Mouse (Mus musculus) heart, embryonic 13.5 days (tissue): ENCODE results near the gene Edc4. TPM values are rescaled to one million over a fixed set of nuclear protein-coding genes. Genes with fewer than 3 reads are reported as not detected.

Experiments
- ATAC-seq: fragments of 200-750 bp; cut with Nextera tagmentation; 2 replicates; pipeline ENCODE4 v1.8.0; 2017; ENCODE audit warnings: moderate TSS enrichment; ENCODE audit not compliant: insufficient number of reproducible peaks, low FRiP score, low TSS enrichment; ENCODE audit errors: extremely low read depth
- H3K27ac ChIP-seq: fragments of 300-500 bp; sonication (generic); replicated peaks from 2 replicates; pipeline ENCODE4 v1.5.1; 2015; ENCODE audit warnings: moderate library complexity, mild to moderate bottlenecking, inconsistent platforms
- H3K27me3 ChIP-seq: fragments of 300-500 bp; sonication (generic); replicated peaks from 2 replicates; pipeline ENCODE4 v1.6.1; 2015; ENCODE audit warnings: mild to moderate bottlenecking, inconsistent platforms
- H3K36me3 ChIP-seq: fragments of 300-500 bp; sonication (generic); 2 replicates; pipeline ENCODE4 v1.6.1; 2015; ENCODE audit warnings: mild to moderate bottlenecking, inconsistent platforms
- H3K4me1 ChIP-seq: fragments of 300-500 bp; sonication (generic); 2 replicates; pipeline ENCODE4 v1.6.1; 2015; ENCODE audit warnings: inconsistent platforms
- H3K4me2 ChIP-seq: fragments of 300-500 bp; sonication (generic); 2 replicates; pipeline ENCODE4 v1.6.1; 2015; ENCODE audit warnings: inconsistent platforms, mild to moderate bottlenecking, moderate library complexity
- H3K4me3 ChIP-seq: fragments of 300-500 bp; sonication (generic); 2 replicates; pipeline ENCODE4 v1.5.1; 2015; ENCODE audit warnings: moderate library complexity, mild to moderate bottlenecking, inconsistent platforms
- H3K9ac ChIP-seq: fragments of 300-500 bp; sonication (generic); 2 replicates; pipeline ENCODE4 v1.6.1; 2015; ENCODE audit warnings: inconsistent platforms, mild to moderate bottlenecking, moderate library complexity
- H3K9me3 ChIP-seq: fragments of 300-500 bp; sonication (generic); 2 replicates; pipeline ENCODE4 v1.6.1; 2016; ENCODE audit warnings: inconsistent platforms
- WGBS: fragments of 180-500 bp; shearing (Covaris S2); methylation state at CpG from one replicate; pipeline ENCODE4 v1.1.7; 2015; ENCODE audit warnings: mixed read lengths; 5-methylcytosine and 5-hydroxymethylcytosine counted together
- polyA plus RNA-seq: library from polyadenylated mRNA; unstranded; fragments of >200 nt; fragmentation: Nextera tagmentation; extraction: Ambion mirVana; gene quantifications from 2 replicates; pipeline ENCODE4 v1.2.1, GENCODE M21; 2015

Edc4 gene
- polyA plus RNA-seq, 1 experiment from 2014 or later: 30.6 TPM

GRCm38 (mm10) chr8:105854303-105854702, 26.4 kb upstream of the Edc4 start:
- Histone ChIP-seq H3K27me3 (no peaks in the 10 kb centered on the region), H3K27ac (peak overlapping the region; percentile 88; the same call in 1 of the 2 replicates), H3K9me3 (no peaks in the 10 kb centered on the region), H3K4me3 (peak overlapping the region; percentile 88), H3K4me2 (peak overlapping the region; percentile 91), H3K4me1 (peaks cover 52% of the 10 kb centered on the region), H3K9ac (peak overlapping the region; percentile 95), H3K36me3 (peaks cover 20% of the 10 kb centered on the region)
- no peak for ATAC-seq
- WGBS: 26% methylated on average over 8 of the region's 8 CpGs

GRCm38 (mm10) chr8:105854715-105855216, 25.9 kb upstream of the Edc4 start, which contains the start of gene Thap11:
Gene Thap11 (plus strand): TSS chr8:105855132.
- Histone ChIP-seq H3K4me2 (peak within 1 kb of the TSS; percentile 91), H3K9me3 (no peaks in the 10 kb centered on the region), H3K4me3 (peak within 1 kb of the TSS; percentile 88), H3K9ac (peak within 1 kb of the TSS; percentile 95), H3K27me3 (no peaks in the 10 kb centered on the region), H3K27ac (peak within 1 kb of the TSS; percentile 88), H3K36me3 (peaks cover 18% of the 10 kb centered on the region), H3K4me1 (peaks cover 56% of the 10 kb centered on the region)
- under 1% methylated on average over 43 of the region's 43 CpGs for whole genome bisulfite sequencing
- peak; percentile 86 for ATAC-seq

GRCm38 (mm10) chr8:105855248-105856167, 25.2 kb upstream of the Edc4 start:
- peaks cover 53% of the 10 kb centered on the region for H3K4me1 ChIP-seq
- peak overlapping the region; percentile 88 for H3K4me3 ChIP-seq
- ATAC-seq: no peak
- H3K4me2 ChIP-seq: peak overlapping the region; percentile 91
- under 1% methylated on average over 71 of the region's 71 CpGs for WGBS
- peak overlapping the region; percentile 95 for H3K9ac ChIP-seq
- no peaks in the 10 kb centered on the region for H3K9me3 ChIP-seq
- no peaks in the 10 kb centered on the region for H3K27me3 ChIP-seq
- H3K36me3 ChIP-seq: peaks cover 18% of the 10 kb centered on the region
- peak overlapping the region; percentile 88 for H3K27ac ChIP-seq

GRCm38 (mm10) chr8:105856168-105856835, 24.4 kb upstream of the Edc4 start:
- Histone ChIP-seq H3K4me2 (peak overlapping the region; percentile 91), H3K9ac (peak overlapping the region; percentile 95), H3K27ac (peak overlapping the region; percentile 88), H3K9me3 (no peaks in the 10 kb centered on the region), H3K27me3 (no peaks in the 10 kb centered on the region), H3K4me1 (peaks cover 50% of the 10 kb centered on the region), H3K4me3 (peak overlapping the region; percentile 88), H3K36me3 (peaks cover 18% of the 10 kb centered on the region)
- no peak for ATAC-seq
- 11% methylated on average over 15 of the region's 15 CpGs for WGBS

GRCm38 (mm10) chr8:105858495-105858894, 22.2 kb upstream of the Edc4 start:
- Histone ChIP-seq H3K27ac (no peak overlapping the region), H3K9ac (peak overlapping the region; percentile 47; the same call in 1 of the 2 replicates), H3K9me3 (no peaks in the 10 kb centered on the region), H3K36me3 (peaks cover 26% of the 10 kb centered on the region), H3K4me1 (peaks cover 66% of the 10 kb centered on the region), H3K27me3 (no peaks in the 10 kb centered on the region), H3K4me3 (no peak overlapping the region), H3K4me2 (no peak overlapping the region)
- no peak for ATAC-seq
- WGBS: 81% methylated on average over 5 of the region's 5 CpGs

GRCm38 (mm10) chr8:105859314-105859713, 21.4 kb upstream of the Edc4 start:
- H3K36me3 ChIP-seq: peaks cover 31% of the 10 kb centered on the region
- H3K27me3 ChIP-seq: no peaks in the 10 kb centered on the region
- peak overlapping the region; percentile 77 for H3K9ac ChIP-seq
- H3K9me3 ChIP-seq: no peaks in the 10 kb centered on the region
- H3K4me1 ChIP-seq: peaks cover 72% of the 10 kb centered on the region
- H3K4me3 ChIP-seq: no peak overlapping the region
- peak overlapping the region; percentile 95 for H3K27ac ChIP-seq
- no peak for ATAC-seq
- H3K4me2 ChIP-seq: peak overlapping the region; percentile 93
- 59% methylated on average over 5 of the region's 5 CpGs for WGBS

GRCm38 (mm10) chr8:105860143-105860981, 20.3 kb upstream of the Edc4 start, which contains the start of gene Nutf2:
Gene Nutf2 (plus strand): TSS chr8:105860580.
- peak within 1 kb of the TSS; percentile 93 for H3K4me2 ChIP-seq
- no peaks in the 10 kb centered on the region for H3K9me3 ChIP-seq
- peaks cover 72% of the 10 kb centered on the region for H3K4me1 ChIP-seq
- peaks cover 39% of the 10 kb centered on the region for H3K36me3 ChIP-seq
- peak within 1 kb of the TSS; percentile 96 for H3K9ac ChIP-seq
- H3K27me3 ChIP-seq: no peaks in the 10 kb centered on the region
- peak; percentile 95 for ATAC-seq
- WGBS: under 1% methylated on average over 57 of the region's 59 CpGs
- peak within 1 kb of the TSS; percentile 95 for H3K27ac ChIP-seq
- H3K4me3 ChIP-seq: peak within 1 kb of the TSS; percentile 100

GRCm38 (mm10) chr8:105861951-105862350, 18.7 kb upstream of the Edc4 start:
- Histone ChIP-seq H3K4me1 (peaks cover 61% of the 10 kb centered on the region), H3K27me3 (no peaks in the 10 kb centered on the region), H3K27ac (peak overlapping the region; percentile 95; the same call in 1 of the 2 replicates), H3K9me3 (no peaks in the 10 kb centered on the region), H3K4me2 (peak overlapping the region; percentile 93), H3K36me3 (peaks cover 49% of the 10 kb centered on the region), H3K4me3 (peak overlapping the region; percentile 100), H3K9ac (peak overlapping the region; percentile 96)
- 11% methylated on average over 1 of the region's 1 CpGs for WGBS
- ATAC-seq: no peak

- WGBS: 66% methylated on average over 6 of the region's 6 CpGs
- Histone ChIP-seq H3K4me1 (peaks cover 38% of the 10 kb centered on the region), H3K4me2 (no peak overlapping the region), H3K27me3 (no peaks in the 10 kb centered on the region), H3K9ac (no peak overlapping the region), H3K9me3 (no peaks in the 10 kb centered on the region), H3K4me3 (no peak overlapping the region), H3K27ac (no peak overlapping the region), H3K36me3 (peaks cover 76% of the 10 kb centered on the region)
- ATAC-seq: no peak
Measured at GRCm38 (mm10) chr8:105866364-105867029, 14.2 kb upstream of the Edc4 start.

- peak; percentile 40; the same call in 1 of the 2 replicates for ATAC-seq
- no peaks in the 10 kb centered on the region for H3K9me3 ChIP-seq
- peak overlapping the region; percentile 28 for H3K4me3 ChIP-seq
- H3K4me1 ChIP-seq: peaks cover 30% of the 10 kb centered on the region
- H3K9ac ChIP-seq: peak overlapping the region; percentile 58
- H3K27me3 ChIP-seq: no peaks in the 10 kb centered on the region
- H3K4me2 ChIP-seq: peak overlapping the region; percentile 56
- peaks cover 81% of the 10 kb centered on the region for H3K36me3 ChIP-seq
- 55% methylated on average over 6 of the region's 6 CpGs for WGBS
- peak overlapping the region; percentile 87 for H3K27ac ChIP-seq
Measured at GRCm38 (mm10) chr8:105874301-105874700, 6.4 kb upstream of the Edc4 start.
